Mouse (Mus musculus): Measurements from ENCODE around the gene Fam228a.

DNA sequence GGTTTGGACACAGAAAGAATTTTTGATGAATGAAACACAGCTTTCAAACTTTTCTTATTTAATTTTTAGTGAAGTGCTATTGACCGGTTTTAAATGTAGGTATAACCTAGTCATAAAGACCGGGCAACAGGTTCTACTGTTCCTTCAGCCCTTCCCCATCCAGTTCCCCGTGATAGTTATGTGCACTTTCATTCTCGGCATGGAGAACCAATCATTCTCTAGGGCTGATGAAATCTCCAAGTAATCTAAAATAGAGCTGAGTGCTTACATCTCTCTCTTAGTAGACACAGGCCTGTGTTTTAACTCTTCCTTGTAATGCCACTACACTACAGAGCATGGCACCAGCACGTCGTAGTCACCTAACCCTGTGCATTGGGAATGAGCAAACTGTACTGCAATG, 39.5 kb upstream of the Fam228a start:
- TF ChIP-seq CTCF (IDR thresholded peaks at IDR 0.05; ENCODE audit: insufficient read depth, low read depth, low read length) (no peak), POLR2A (IDR thresholded peaks at IDR 0.05; ENCODE audit: insufficient read depth, low read depth, low read length) (no peak)

All from olfactory bulb, adult 2 months (tissue).